Mouse (Mus musculus) adrenal gland (tissue): ENCODE results near the gene Trappc13.

Experiments
- intact Hi-C: fragments of 180-260 bp; cut with DNase I; formaldehyde crosslinking; loops from one replicate; pipeline ENCODE4 v1.15.1; 2025

Gene Trappc13

GRCm38 (mm10) chr13:104122078-104122840, 56.0 kb downstream of the Trappc13 start:
- intact Hi-C loops = no loop called here

GRCm38 (mm10) chr13:104114827-104115226, 63.4 kb downstream of the Trappc13 start:
- intact Hi-C loops = no loop called here

- intact Hi-C loops = no loop called here
These were observed 64.5 kb downstream of the Trappc13 start for GRCm38 (mm10) chr13:104113782-104114181.

GRCm38 (mm10) chr13:104112266-104112900, 65.9 kb downstream of the Trappc13 start:
- intact Hi-C loops = no loop called here

GRCm38 (mm10) chr13:104110526-104110925, 67.7 kb downstream of the Trappc13 start:
- intact Hi-C loops = no loop called here

- intact Hi-C loops = no loop called here
These were observed 68.3 kb downstream of the Trappc13 start for GRCm38 (mm10) chr13:104109816-104110521.

GRCm38 (mm10) chr13:104109288-104109815, 68.9 kb downstream of the Trappc13 start, which contains the start of the genes Nln and Sgtb:
Nln (minus strand) TSS chr13:104109614.
Sgtb (plus strand) TSS chr13:104109741.
- intact Hi-C loops = no loop called here

GRCm38 (mm10) chr13:104108651-104109287, 69.5 kb downstream of the Trappc13 start:
- intact Hi-C loops = no loop called here

DNA sequence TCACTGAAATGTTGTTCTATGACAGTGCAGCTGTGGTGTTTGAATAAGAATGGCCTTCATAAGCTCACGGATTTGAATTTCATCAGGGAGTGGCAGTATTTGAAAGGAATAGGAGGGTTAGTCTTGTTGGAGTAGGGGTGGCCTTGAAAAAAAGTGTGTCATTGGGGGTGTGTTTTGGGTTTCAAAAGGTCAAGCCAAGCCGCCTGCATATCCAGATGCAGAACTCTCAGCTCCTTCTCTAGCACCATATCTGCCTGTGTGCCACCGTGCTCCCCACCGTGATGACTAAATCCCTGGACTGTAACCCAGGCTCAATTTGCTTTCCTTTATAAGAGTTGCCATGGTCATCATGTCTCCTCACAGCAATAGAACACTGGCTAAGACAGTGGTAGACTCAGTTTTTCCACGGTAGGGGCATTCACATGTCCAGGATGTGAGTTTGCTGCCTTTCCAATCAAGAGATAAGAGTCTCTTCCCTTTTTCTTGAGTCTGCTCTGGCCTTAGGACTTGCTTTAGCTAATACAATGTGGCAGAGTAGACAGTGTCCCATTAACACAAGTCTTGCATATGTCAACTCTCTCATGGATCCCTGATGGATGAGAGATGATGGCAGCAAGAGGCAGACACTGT, 76.5 kb downstream of the Trappc13 start:
- intact Hi-C loops = no loop called here

DNA sequence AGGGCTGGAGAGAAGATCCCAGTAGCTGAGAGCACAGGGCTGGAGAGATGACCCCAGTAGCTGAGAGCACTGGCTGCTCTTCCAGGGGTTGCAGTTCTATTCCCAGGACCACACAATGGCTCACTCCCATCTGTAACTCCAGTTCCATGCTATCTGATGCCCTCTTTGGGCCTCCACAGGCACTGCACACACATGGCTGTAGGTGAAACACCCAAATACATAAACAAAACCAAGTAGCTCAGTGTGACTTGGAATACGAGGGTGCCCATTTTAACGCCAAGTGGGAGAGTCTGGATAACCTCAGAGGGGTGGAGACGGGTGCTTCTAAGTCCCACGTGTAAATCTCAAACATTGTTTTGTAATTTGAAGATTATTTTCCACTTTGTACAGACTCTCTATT, 77.9 kb downstream of the Trappc13 start:
- intact Hi-C loops = no loop called here

DNA sequence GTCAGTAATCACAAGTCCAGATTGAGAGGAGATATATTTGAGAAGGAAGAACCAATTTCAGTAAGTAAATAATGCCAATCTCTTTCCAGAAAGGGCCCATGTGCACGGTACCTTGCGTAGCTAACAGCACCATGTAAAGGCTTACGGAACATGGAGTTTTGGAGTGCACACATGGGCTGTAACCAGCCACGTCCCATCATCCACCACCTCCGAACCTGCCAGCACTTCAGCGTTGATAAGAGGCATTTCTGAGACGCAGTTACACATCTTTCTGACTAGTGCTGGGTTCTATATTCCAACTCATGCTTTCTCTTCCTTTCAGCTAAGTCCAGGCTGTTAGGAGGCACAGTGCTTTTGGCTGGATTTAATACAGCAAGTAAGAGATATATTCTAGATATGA, 81.1 kb downstream of the Trappc13 start:
- intact Hi-C loops = no loop called here

GRCm38 (mm10) chr13:104095955-104096354, 82.3 kb downstream of the Trappc13 start:
- intact Hi-C loops = no loop called here

- intact Hi-C loops = no loop called here
These were observed 83.5 kb downstream of the Trappc13 start for GRCm38 (mm10) chr13:104094531-104095385.
